Mouse (Mus musculus) lung, adult 2 months (tissue): Measurements from ENCODE around the gene Mocs3.

Experiments used
- CTCF ChIP-seq: fragments of 200-500 bp; IDR thresholded peaks from 2 replicates; pipeline ENCODE4 v1.5.1; 2011; ENCODE audit warnings: mild to moderate bottlenecking, low read length, control low read depth; ENCODE audit not compliant: insufficient read depth
- POLR2A ChIP-seq: fragments of 200-500 bp; IDR thresholded peaks from 2 replicates; pipeline ENCODE4 v1.6.1; 2011; ENCODE audit warnings: low read depth, mild to moderate bottlenecking, control low read depth, low read length, borderline replicate concordance; ENCODE audit errors: extremely low read depth

- TF ChIP-seq CTCF: no peak
- TF ChIP-seq POLR2A: no peak
These were observed 7.9 kb downstream of the Mocs3 start for GRCm38 (mm10) chr2:168238335-168238734.
